Mouse (Mus musculus): ENCODE results near the gene Stk32c. TPM values are rescaled to one million over a fixed set of nuclear protein-coding genes. Genes with fewer than 3 reads are reported as not detected.

Gene Stk32c
- polyA plus RNA-seq, 1 experiment from 2014 or later = 0.10 TPM

DNA sequence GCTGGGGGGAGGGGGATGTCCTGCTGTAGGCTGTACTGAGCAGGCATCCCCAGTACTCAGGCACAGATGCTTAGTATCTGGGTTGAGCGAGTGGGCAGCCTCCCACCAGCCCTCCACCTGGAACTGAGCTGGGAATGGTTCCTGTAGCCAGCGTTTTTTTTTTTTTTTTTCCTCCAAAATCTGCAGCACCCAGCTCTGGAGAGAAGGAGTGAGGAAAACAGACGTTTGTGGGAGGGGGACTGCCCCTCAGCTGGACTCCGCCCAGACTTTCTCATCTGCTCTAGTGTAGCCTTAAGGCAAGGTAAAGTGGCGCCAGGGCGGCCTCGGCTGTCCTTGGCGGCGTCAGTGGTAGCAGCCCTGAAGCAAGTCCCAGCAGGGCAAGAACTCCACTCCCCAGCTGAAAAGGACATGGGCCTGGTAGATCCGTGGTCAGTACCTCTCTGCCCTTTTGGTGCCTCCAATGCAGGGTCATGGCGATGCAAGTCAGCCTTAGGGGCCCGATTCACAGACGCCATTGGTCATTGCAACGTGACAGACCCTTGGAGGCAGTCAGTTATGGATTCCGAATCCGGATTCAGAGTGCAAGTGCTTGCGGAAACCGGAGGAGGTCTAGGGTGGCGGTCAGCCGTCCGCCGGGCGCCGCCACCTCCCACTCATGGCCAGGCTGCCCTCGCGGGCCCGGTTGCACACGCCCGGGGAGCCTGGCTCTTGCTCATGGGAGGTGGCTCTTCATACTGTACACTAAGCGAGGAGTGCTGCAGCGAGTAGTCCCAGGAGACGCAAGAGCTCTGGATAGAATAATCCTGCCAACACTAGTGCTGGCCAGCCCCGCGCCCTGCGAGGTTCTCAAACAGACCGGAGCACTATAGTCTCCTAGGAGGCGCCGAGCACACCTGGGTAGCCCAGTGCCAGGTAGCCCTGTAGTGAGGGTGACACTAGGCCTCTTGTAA, 34.1 kb upstream of the Stk32c start:
- WGBS = 10% methylated on average over 38 of the region's 38 CpGs
- no peaks in the 10 kb centered on the region for H3K36me3 ChIP-seq
- peak; percentile 45 for ATAC-seq

GRCm38 (mm10) chr7:139246086-139246485, 33.0 kb upstream of the Stk32c start:
- H3K27me3 ChIP-seq (replicated peaks) = no peaks in the 10 kb centered on the region
- H3K27ac ChIP-seq = no peak overlapping the region
- no peak overlapping the region for H3K4me3 ChIP-seq (replicated peaks)
- H3K4me2 ChIP-seq (replicated peaks) = no peak overlapping the region
- H3K4me1 ChIP-seq (replicated peaks) = peaks cover 48% of the 10 kb centered on the region
- H3K9me3 ChIP-seq = no peaks in the 10 kb centered on the region
- no peak overlapping the region for H3K9ac ChIP-seq
- 51% methylated on average over 5 of the region's 5 CpGs for WGBS
- no peak for ATAC-seq
- H3K36me3 ChIP-seq = no peaks in the 10 kb centered on the region

More for the DNA sequence above, 34.1 kb upstream of the Stk32c start:
- peak overlapping the region; percentile 51 for H3K4me3 ChIP-seq (replicated peaks)
- H3K4me1 ChIP-seq (replicated peaks) = peaks cover 59% of the 10 kb centered on the region
- H3K27me3 ChIP-seq (replicated peaks) = no peaks in the 10 kb centered on the region
- peak overlapping the region; percentile 83 for H3K4me2 ChIP-seq (replicated peaks)
- peak overlapping the region; percentile 90 for H3K9ac ChIP-seq
- H3K9me3 ChIP-seq = no peaks in the 10 kb centered on the region
- H3K27ac ChIP-seq = peak overlapping the region; percentile 95

- no peak overlapping the region for H3K4me3 ChIP-seq (replicated peaks)
- ATAC-seq = no peak
- 75% methylated on average over 3 of the region's 3 CpGs for WGBS
- H3K4me1 ChIP-seq (replicated peaks) = peaks cover 15% of the 10 kb centered on the region
- H3K4me2 ChIP-seq (replicated peaks) = no peak overlapping the region
- H3K9ac ChIP-seq = no peak overlapping the region
- H3K9me3 ChIP-seq = no peaks in the 10 kb centered on the region
- no peaks in the 10 kb centered on the region for H3K36me3 ChIP-seq
- H3K27ac ChIP-seq = no peak overlapping the region
- H3K27me3 ChIP-seq (replicated peaks) = no peaks in the 10 kb centered on the region
These were observed 26.3 kb upstream of the Stk32c start for GRCm38 (mm10) chr7:139239432-139239831.

DNA sequence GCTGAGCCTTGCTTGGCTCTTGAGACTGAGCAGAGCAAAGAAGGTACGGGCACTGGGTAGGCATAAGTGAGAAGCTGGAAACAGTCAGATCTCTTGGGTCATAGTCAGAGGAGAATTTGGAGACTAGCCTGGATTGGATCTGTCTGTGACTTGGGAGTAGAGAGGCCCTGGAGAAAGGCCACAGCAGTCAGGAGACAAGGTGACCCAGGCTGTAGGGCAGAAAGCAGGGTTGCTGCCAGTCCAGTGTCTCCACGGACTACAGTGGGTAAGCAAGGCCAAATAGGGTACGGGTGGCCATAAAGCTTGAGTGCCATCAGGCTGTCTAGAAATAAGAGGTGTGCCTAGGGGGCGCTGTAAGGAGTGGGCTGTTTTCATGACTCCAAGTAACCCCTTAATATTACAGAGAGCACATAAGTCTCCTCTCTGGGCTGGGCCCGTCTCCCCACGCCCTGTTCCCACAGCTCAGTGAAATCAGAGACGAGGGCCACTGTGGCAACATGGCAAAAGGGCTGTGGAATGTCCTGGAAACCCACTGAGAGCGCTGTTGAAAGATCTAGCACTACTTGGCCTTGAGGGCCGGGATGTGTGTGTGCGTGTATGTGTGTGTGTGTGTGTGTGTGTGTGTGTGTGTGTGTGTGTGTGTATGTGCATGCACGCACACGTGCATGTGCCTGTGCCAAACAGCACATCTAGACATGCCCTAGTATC, 22.7 kb upstream of the Stk32c start:
- no peaks in the 10 kb centered on the region for H3K9me3 ChIP-seq
- no peak overlapping the region for H3K9ac ChIP-seq
- H3K27ac ChIP-seq = peak overlapping the region; percentile 92
- no peaks in the 10 kb centered on the region for H3K27me3 ChIP-seq (replicated peaks)
- 83% methylated on average over 12 of the region's 12 CpGs for WGBS
- H3K4me1 ChIP-seq (replicated peaks) = peaks cover 21% of the 10 kb centered on the region
- ATAC-seq = no peak
- H3K36me3 ChIP-seq = no peaks in the 10 kb centered on the region
- no peak overlapping the region for H3K4me2 ChIP-seq (replicated peaks)
- H3K4me3 ChIP-seq (replicated peaks) = no peak overlapping the region

DNA sequence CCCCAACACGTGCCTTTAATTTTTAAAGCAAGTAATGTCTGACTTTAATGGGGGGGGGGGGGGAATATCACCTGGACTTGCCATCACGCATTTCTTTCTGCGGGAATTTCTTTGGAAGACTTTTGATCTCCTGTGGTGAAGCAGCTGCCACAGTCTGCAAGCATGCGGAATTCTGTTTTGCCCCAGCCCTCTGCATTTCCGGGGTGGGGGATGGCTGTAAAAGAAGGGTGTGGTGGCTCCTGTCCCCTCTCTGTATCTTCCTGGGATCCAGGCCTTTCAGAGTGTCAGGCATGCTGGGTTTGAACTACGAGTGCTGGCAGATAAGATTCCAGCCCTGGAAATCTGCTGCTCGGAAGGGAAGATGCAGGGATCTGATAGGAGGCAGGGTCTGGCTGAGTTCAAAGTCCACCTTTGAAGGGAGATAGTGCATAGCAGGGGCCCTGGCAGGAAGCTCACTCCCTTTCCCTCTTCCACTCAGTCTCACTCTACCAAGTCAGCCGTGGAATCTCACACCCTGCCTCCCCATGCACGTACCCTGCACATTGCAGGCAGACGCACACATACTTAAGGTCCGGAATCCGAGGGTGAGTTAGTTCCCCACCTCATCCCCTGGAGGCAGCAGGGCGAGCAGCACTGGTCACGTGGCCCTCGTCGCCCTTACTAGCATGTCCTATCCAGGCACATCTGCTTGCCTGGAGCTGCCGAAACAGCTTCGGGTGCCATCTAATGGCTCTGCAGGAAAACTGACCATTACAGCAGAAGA, 21.5 kb upstream of the Stk32c start:
- peak; percentile 89 for ATAC-seq
- Histone ChIP-seq H3K27ac (peak overlapping the region; percentile 92), H3K9ac (peak overlapping the region; percentile 11; the same call in 1 of the 2 replicates), H3K36me3 (no peaks in the 10 kb centered on the region), H3K4me1 (replicated peaks) (peaks cover 21% of the 10 kb centered on the region), H3K27me3 (replicated peaks) (no peaks in the 10 kb centered on the region), H3K4me3 (replicated peaks) (no peak overlapping the region), H3K9me3 (no peaks in the 10 kb centered on the region), H3K4me2 (replicated peaks) (peak overlapping the region; percentile 48)
- WGBS = 11% methylated on average over 18 of the region's 18 CpGs

DNA sequence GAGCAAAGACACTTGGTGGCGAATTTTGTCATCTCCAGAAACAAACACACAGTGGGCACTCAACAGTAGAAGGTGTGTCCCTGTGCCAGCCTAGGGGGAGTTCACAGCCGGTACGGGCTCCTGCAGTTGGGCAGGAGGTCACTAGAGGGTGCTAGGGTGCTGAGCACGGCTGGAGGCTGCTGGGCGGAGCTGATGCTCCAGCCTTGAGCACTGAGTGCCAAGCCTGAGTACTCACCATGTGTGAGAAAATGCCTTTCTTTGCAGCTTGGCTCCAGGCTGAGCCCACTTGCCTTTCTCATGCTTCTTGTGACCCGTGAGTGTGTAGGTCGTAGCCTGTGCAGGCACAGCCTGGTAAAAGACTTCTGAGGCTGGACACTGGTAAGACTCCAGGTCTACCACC, 20.6 kb upstream of the Stk32c start:
- Histone ChIP-seq H3K36me3 (no peaks in the 10 kb centered on the region), H3K27ac (peak overlapping the region; percentile 92), H3K9me3 (no peaks in the 10 kb centered on the region), H3K4me2 (replicated peaks) (peak overlapping the region; percentile 48), H3K4me1 (replicated peaks) (peaks cover 21% of the 10 kb centered on the region), H3K9ac (no peak overlapping the region), H3K27me3 (replicated peaks) (no peaks in the 10 kb centered on the region), H3K4me3 (replicated peaks) (no peak overlapping the region)
- WGBS = 0% methylated on average over 7 of the region's 7 CpGs
- peak; percentile 73 for ATAC-seq

DNA sequence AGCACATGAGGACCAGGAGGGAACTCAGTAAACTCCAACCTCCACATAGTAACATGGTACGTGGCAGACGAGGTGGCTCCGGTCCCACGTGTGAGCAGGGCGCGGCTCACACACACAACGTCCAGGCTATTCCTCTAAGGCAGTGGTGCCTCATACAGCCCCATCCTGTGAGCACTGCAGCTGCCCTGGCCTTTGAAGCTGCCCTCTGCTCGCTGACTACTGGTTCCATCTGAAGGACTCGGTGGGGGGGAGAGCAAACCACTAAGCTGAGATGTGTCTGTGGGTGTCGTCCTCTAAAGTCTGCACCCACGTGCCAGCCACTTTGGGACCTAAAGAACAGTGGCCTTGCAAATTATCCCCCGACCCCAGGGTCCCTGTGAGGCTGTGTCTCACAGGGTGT, 17.1 kb upstream of the Stk32c start:
- peaks cover 15% of the 10 kb centered on the region for H3K4me1 ChIP-seq (replicated peaks)
- H3K4me3 ChIP-seq (replicated peaks) = no peak overlapping the region
- no peaks in the 10 kb centered on the region for H3K27me3 ChIP-seq (replicated peaks)
- no peak overlapping the region for H3K27ac ChIP-seq
- H3K4me2 ChIP-seq (replicated peaks) = no peak overlapping the region
- no peaks in the 10 kb centered on the region for H3K9me3 ChIP-seq
- no peak overlapping the region for H3K9ac ChIP-seq
- H3K36me3 ChIP-seq = no peaks in the 10 kb centered on the region
- 71% methylated on average over 12 of the region's 12 CpGs for WGBS
- ATAC-seq = no peak

GRCm38 (mm10) chr7:139229837-139230236, 16.7 kb upstream of the Stk32c start:
- H3K27me3 ChIP-seq (replicated peaks) = no peaks in the 10 kb centered on the region
- no peaks in the 10 kb centered on the region for H3K9me3 ChIP-seq
- ATAC-seq = no peak
- H3K4me1 ChIP-seq (replicated peaks) = peaks cover 10% of the 10 kb centered on the region
- H3K4me3 ChIP-seq (replicated peaks) = no peak overlapping the region
- no peaks in the 10 kb centered on the region for H3K36me3 ChIP-seq
- H3K27ac ChIP-seq = no peak overlapping the region
- no peak overlapping the region for H3K9ac ChIP-seq
- 80% methylated on average over 5 of the region's 5 CpGs for WGBS
- H3K4me2 ChIP-seq (replicated peaks) = no peak overlapping the region

- no peaks in the 10 kb centered on the region for H3K27me3 ChIP-seq (replicated peaks)
- ATAC-seq = no peak
- 75% methylated on average over 6 of the region's 6 CpGs for whole genome bisulfite sequencing
These were observed 15.5 kb upstream of the Stk32c start for GRCm38 (mm10) chr7:139228447-139229171.

GRCm38 (mm10) chr7:139226416-139226815, 13.3 kb upstream of the Stk32c start:
- 79% methylated on average over 7 of the region's 7 CpGs for WGBS
- no peaks in the 10 kb centered on the region for H3K27me3 ChIP-seq (replicated peaks)
- H3K27ac ChIP-seq = no peak overlapping the region
- H3K36me3 ChIP-seq = no peaks in the 10 kb centered on the region
- H3K9ac ChIP-seq = no peak overlapping the region
- no peak overlapping the region for H3K4me2 ChIP-seq (replicated peaks)
- no peak overlapping the region for H3K4me3 ChIP-seq (replicated peaks)
- H3K4me1 ChIP-seq (replicated peaks) = 0 out of 2 replicates have a peak, but pooled peaks cover 2% of the 10 kb centered on the region
- ATAC-seq = no peak
- no peaks in the 10 kb centered on the region for H3K9me3 ChIP-seq

More at GRCm38 (mm10) chr7:139228447-139229171, 15.5 kb upstream of the Stk32c start:
- Histone ChIP-seq H3K27ac (no peak overlapping the region), H3K9ac (no peak overlapping the region), H3K4me3 (replicated peaks) (no peak overlapping the region), H3K4me1 (replicated peaks) (peaks cover 2% of the 10 kb centered on the region; the same call in 1 of the 2 replicates), H3K4me2 (replicated peaks) (no peak overlapping the region), H3K36me3 (no peaks in the 10 kb centered on the region), H3K9me3 (no peaks in the 10 kb centered on the region)

DNA sequence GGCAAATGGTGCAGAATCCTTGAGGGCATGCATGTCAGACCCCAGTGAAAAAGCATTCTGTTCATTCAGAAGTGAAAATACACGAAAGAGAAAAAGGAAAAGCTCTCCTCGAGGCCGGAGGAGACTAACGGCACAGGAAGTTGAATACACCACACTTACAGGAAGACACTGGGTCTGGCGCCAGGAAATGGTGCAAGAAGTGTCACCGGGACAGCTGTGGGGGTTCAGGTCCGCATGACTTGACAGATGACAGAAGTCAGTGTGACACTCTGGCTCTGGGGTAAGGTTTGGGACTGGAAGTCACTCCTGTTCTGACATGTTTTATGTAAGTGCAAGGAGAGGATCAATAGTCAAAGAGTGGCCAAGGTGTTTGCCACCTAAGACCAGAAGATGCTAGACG, 11.6 kb upstream of the Stk32c start:
- Histone ChIP-seq H3K4me1 (replicated peaks) (0 out of 2 replicates have a peak, but pooled peaks cover 2% of the 10 kb centered on the region), H3K36me3 (no peaks in the 10 kb centered on the region), H3K9me3 (no peaks in the 10 kb centered on the region), H3K4me2 (replicated peaks) (no peak overlapping the region), H3K4me3 (replicated peaks) (no peak overlapping the region), H3K9ac (no peak overlapping the region), H3K27me3 (replicated peaks) (no peaks in the 10 kb centered on the region), H3K27ac (no peak overlapping the region)
- WGBS = 55% methylated on average over 8 of the region's 8 CpGs
- ATAC-seq = no peak
